Mouse (Mus musculus) kidney, adult 9 months (tissue): Measurements from ENCODE around the gene D430019H16Rik.

Experiments used
- DNase-seq: peaks from one replicate; pipeline ENCODE4 v3.0.0; 2022

The D430019H16Rik gene

DNA sequence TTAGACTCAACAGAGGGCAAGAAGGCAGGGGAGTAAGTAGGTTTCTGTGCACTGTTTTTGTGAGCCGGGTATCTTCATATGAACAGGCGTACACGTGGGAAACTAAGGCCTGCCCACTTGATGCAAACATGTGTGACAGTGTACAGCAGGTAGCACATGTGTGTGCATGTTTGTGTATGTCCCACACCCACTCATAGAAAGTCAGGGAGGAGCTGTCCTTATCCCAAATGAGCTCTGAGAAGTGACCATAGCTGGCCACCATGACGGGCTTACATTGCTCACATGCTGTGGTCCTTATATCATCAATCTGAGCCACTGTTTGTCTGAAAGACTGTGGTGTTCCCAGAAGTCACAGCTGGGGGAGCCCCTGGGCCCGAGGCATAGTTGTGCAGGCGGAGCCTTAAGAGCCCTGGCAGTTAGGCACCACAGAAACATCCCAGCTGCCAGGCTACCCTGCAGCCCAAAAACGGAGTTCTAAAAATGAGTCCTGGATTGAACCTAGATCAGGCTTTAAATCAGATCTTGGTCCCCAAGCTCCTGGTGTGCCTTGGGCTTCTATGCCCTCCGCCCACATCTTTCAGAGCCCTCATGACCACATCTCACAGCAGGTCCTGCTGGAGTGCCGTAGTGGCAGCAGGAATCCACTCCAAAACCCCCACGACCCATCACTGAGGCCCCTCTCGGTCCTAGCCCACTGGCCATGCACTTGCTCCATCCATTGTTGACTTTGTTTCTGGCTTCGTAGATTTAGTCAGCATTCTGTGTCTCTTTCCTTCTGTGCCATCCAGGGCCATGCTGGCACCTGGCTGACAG lies 88.1 kb downstream of the D430019H16Rik start:
- no peak for DNase-seq

DNA sequence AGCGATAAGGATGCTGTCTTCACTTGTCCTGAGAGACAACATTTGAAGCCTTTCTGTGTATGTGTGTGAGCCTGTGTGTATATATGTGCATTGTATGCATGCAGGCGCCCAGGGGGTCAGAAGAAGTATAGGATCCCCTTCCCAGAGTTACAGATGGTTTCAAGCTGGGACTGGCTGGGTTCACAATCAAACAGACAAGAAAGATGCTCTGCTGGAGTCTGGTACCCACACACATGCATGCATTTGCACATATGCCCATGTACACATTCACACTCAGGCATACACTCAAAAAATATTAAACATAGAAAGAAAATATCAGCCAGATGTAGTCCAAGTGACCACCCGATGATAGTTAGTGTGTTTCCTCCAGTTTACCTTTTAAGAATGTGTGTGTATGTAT lies 88.9 kb downstream of the D430019H16Rik start:
- DNase-seq = no peak
